Mouse (Mus musculus) brain, adult 2 months (tissue): ENCODE measurements at regions not wholly inside any gene's neighbourhood (a gene's known extent, or its start where the extent isn't known, plus 50 kb on each side); places are given as distances from the start of the nearest gene placed in this dataset.
A peak's percentile ranks its signal among the peaks of the same experiment; 100 is the strongest.
"Not testable (repeated sequence)": the region's sequence is repeated elsewhere in the genome, so short reads cannot be mapped to it uniquely, and the experiment has no call there.

Experiments
- DNase-seq: peaks from one replicate; pipeline ENCODE4 v3.0.0; 2011; ENCODE audit warnings: low read depth, low spot score

DNA sequence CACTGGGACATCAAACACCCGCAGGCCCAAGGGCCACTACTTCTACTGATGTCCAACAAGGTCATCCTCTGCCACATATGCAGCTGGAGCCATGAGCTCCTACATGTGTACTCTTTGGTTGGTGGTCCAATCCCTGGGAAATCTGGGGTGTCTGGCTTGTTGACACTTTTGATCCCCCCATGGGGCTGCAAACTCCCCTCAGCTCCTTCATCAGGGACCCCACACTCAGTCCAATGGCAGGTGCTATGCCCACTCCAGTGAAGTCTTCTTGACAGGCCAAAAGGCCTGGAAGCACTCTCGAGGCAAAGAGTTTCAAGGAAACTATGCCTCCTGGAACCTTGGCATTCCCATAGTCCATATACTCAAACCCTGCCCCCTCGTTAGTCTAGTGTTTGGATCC, 570.8 kb upstream of the Smc2 start:
- no peak for DNase-seq

DNA sequence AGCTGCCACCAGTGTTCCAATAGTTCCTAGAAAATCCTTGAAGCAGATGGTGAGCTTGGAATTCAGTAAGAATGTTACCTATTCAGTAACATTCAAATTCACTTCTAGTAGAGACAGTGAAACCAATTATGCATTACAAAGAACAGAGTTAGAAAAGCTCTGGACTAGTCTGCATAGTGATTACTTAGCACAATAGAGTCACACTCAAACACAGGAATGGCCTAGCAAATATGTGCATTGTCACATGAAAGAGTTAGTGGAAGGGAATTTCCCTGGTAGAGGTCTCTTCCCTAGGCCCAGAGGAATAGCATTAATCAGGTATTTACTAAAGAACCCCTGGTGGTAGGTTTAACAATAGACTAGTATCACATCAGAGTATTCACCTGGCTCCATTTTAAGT, 570.3 kb upstream of the Smc2 start:
- not testable (repeated sequence) for DNase-seq

DNA sequence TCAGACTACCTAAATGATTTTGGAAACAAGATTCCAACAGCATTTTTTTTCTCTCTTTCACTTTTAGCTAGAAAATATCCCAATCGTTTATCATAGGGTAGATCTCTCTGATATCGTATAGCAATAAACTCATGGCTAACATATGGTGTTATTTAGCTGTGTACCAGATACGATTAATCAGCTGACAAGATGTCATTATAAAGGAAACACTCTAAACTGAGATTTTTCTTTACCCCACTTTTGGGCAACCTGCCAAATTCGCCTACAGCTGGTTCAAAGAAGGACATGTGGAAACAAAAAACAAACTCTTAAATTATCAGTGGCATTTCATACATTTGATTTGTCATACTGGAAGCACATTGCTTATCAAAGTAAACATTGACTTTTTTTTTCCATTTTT, 553.6 kb upstream of the Smc2 start:
- peak; percentile 40 for DNase-seq

DNA sequence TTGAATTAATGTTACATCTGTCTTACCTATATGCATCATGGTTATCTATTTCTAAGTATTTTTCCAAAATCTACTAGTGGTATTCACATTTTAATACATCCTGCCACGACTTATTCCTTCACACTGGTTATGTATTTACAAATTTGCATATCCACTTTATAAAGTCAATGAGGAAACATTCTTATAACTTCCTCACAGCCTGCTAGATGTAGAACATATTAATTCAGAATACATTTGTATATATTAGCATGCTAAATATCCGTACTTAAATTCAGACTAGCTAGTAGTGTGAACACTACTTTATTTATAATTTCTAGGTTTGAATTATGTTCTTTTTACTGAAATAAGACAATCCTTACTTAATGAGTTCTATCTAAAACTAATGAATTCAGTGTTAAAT, 549.8 kb upstream of the Smc2 start:
- DNase-seq: no peak

DNA sequence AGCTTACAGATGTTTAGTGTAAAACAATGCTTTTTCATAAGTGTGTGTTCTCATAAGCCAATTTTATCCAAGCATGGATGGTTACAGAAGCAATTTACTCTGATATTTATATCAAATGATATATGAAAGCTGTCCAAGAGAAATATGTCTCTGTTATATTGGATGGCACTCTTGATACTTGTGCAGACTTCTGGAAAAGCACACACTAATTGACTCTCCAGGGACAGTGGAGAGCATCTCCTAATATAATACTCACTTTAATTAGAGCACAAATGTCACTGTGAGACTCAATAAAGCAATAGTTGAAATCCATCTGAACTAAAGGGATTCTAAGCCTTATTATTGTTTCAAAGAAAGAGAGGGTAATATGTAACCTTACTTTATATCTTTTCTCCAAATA, 510.8 kb upstream of the Smc2 start:
- no peak for DNase-seq

DNA sequence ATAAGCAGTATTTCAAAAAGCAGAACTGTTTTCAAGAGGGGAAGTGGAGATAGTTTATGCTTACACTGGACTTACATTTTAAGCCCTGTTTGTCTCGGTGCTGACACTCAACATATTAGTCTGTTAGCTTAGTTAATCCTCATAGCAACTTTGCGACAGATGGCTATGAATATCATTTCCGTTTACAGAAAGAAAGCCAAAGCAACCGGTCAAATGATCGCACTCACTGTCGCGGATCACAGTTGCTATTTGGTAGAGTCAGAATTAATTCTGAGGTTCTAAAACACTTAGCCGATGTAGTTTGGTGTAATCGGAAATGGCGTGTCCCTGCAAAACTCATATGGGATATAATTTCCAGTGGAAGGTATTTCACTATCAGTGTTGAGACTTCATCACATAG, 469.3 kb upstream of the Smc2 start:
- DNase-seq: peak; percentile 31

DNA sequence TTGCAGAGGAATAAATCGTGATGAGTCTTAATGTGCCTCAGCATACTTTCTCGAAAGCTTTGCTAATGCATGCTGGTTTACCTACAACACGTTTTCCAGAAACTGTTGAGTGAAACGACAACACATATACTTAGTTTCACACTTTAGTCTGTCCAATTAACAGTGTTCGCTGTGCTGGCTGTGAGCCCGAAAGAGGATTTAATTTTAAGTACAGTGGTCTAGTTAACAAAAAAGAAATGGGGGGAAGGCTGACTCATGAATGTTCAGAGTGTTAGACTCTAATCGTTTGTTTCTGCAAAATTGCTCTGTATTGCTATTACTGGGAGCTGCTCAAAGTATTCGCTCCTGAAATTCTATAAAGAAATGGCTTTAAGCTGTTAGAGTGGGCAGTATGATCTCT, 460.1 kb upstream of the Smc2 start:
- peak; percentile 74 for DNase-seq

DNA sequence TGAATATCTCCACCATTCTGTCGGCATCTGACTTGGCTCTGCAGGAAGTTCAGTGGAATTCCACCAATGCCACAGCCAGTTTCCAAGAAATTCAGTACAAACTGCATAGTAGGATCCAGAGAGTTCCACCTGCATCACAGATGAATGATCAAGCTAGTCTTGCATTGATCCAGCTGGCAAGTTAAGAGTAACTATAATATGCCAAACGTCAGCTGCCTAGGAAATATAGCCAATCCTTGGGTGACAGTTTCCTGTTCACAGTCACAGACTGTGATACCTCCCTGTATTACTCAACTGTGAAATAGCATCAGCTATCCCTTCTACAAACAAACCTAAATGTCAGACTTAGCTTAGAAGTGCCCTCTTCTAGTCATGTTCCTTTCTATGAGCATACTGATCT, 446.6 kb upstream of the Smc2 start:
- peak; percentile 19 for DNase-seq

DNA sequence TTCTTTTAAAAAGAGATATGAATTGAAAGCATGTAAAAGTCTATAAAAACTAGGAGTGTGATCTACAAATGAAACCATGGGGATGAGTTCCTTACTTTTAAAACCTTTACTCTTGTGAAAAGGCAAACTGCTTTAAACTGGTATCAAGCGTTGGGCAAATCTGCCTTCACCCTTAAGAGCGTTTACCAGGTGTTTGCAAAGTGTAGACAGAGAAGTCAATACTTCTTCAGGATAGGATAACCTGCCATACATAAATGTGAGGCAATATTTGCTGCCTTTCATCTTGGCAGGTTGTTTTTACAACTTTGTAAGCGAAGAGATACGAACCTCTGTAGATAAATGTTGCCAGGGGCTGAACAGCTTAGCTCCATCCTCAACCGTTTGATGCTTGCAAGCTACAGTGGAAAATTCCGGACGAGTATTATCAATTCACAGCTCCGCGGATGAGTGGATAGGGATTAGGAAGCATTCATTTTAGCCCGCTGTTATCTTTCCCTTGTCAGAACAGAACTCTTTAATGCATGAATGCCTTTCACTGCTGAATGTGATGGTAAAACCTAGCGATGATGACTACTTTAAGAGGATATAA, 402.2 kb upstream of the Smc2 start:
- peak; percentile 3 for DNase-seq

DNA sequence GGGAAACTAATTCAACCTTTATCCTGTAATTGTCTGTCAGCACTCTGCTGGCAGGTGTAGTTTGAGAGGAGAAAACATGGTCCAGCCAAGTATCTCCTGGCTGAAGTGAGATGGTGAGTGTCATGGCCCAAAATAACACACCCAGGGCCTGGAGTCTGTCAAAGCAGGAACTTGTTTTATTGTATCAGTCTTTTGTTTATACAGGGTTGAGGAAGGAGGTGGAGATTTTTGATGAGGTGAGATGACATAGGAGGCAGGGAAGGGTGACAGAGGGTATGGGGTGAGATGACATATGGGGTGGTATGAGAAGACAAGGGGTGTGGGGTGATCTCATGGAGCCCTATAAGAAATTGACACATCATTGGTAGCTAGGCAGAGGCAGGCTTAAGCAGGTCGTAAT, 395.6 kb upstream of the Smc2 start:
- no peak for DNase-seq

DNA sequence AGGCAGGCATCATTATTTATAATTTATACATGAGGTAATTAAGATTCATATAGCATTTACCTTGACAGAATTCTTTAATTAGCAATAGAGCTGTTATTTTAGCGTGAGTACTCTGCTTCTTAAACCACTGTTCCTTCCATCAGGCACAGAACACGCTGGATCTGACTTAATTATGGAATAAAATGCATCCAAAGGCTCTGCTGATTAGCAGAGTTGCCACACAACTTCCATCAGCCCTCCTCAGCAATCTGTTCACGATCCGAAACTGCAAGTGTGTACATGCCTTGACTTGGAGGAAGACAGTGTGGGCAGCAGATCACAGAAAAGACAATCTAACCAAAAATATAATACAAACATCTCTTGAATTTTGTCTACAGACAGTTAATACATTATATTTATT, 388.1 kb upstream of the Smc2 start:
- peak; percentile 38 for DNase-seq

DNA sequence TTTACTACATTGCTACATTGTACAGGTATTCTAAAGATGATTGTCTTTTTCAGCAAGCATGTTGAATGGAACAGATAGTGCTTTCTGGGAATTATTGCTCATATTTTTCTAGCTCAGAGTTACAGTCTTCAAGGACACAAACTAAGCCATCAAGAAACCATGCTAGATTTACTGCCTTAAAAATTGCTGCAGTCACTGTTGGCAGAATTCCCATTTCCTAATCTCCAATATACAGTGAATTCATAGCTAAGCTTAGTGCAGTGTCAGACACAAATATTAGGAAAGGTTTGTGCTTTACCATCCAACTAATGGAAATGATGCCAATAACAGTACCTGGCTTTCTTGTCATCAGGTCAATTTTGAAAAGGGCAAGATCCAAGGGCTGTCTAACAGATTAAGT, 383.0 kb upstream of the Smc2 start:
- DNase-seq: peak; percentile 22

DNA sequence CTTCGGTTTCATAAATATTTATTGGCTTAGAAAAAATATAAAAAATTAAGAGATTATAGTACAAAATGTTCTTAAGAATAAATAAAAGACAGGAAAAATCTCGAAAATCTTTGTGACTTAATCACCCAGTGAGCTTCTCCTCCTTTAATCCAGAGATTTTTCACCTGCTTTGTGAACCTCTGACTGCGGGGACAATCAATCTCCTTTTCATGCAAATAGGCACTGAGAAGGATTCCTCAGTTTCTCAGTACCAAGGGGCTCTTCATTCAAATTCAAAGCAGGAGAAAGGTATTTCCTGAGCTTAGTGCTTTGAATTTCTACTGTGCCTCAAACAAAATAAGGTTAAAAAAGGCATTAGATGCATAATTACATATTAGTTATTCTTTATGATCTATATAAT, 379.0 kb upstream of the Smc2 start:
- no peak for DNase-seq

DNA sequence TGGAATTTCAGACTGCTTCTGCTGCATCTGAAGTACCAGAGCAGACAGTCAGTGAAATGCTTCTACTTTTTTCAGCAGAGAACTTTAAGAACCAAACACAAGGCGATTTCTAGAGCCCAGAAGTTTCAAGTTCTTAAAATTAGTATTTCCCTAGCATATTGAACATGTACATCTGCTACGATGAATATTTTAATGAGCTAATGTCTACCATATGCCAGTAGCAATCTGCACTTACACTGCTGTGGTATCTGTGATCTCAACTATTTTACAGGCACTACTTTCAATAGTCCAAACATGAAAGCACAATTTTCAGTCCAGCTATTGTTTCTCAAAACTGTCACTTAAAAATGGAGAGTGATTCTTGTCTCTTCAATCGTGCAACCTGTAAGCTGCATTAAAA, 339.9 kb upstream of the Smc2 start:
- DNase-seq: peak; percentile 24

DNA sequence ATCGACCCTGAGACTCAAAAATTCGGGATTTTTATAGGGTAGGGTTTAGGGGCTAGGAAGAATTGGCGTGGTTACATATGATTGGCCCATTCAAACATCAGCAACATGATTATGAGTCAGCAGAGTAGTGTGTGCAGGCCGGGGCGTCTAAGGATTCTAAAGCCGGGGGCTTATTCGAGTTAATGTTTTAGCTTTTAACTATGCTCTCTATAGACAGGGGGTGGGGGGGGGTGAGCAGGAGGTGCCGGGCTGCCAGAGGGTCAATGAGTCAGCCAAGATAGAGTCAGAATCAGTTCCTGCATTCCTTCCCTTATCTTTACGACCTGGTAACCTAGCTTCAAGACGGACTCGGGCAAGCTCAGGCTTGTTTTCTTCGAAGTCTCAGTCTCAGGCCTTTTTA, 333.2 kb upstream of the Smc2 start:
- no peak for DNase-seq

DNA sequence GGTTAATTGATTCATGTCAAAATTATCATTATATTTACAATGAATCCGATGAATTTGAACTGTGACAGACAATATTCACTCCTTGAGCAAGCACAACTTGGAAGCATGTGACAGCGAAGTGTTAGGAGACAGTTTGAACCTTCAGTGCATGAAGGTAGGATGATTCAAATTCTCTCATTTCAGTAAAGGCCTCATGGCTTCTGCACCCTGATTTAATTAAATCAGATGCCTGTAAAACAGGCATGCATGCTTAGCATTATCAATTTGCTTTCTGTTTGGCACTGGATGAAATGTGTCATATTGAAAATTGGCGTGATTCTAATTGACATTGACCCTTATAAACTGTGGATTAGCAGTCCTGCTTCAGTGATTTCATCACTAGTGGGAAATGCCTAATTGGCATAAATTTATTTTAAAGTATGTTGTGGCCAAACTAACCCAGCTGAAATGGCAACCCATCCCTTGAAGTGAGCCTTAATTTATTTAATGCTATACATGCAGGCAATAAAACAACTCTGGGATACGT, 321.2 kb upstream of the Smc2 start:
- DNase-seq: no peak

DNA sequence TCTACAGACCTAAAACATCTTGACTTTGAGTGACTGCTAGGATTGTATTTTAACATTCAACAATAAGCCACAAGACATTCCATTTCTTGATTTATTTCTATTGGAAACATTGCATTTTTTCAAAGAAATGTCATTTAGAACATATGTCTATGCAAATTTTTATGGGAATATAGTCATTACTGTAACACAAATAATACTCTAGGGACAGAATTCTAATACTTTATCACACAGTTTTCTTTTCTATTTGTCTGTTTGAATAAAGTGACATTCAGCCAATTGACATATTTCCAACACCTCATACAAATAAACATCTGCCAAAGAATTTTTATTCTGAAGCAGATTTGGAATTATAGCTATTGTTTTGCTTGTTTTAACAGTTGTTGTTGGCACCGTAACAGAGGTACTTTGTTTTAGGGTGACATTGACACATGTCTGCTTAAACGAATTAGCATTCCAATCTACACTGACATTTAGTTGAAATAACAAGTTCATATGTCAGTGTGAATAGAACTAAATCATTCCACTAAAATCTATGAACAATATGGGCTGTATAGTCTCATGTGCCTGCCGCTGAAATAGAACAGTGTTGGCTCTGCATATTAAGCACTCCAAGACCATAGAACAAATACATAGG, 320.5 kb upstream of the Smc2 start:
- DNase-seq: no peak

DNA sequence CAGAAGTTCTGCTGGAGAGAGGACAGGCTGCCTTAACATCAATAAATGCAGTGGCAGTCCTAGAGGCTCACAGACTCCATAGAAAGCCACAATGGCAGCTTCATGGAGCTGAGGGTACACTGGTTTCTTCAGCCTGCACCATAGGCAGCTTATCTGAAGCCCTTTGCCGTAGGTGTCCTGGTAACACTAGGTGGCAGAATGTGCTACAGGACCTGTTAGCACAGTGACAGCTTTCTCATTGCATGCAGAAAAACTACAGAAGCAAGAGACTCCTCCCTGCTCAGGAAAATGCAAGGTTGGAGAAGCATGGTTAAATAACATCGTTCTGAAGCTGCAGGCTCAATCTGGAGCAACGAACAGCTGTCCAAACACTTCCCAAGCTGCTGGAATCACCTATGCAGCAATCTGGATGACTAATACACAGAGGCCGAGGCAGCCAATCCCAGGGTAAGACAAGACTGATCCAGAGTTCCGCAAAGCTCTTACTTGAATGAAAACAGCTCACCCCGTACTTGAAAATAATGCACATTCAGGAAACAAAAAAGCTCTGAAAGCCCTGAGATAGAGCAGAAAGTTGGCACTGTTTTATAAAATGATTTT, 286.4 kb upstream of the Smc2 start:
- DNase-seq: peak; percentile 71

DNA sequence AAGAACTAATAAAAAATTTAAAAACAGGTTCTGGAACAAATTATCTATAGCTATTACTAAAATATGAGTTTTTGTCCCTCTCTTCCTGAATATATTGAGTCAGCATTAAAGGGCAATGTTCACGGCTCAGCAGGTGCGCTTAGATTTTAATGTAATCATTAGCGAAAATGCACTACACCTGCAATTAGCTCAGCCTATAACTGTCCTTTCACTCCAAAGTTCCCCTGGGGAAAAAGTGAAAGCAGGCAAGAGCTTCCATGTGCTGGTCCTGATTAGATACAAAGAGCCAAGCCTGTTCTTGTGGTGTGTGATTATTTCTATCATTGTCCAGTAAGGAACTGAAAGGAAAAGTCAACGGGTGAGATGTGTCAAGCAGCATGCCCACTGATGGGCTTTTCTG, 262.8 kb upstream of the Smc2 start:
- no peak for DNase-seq

DNA sequence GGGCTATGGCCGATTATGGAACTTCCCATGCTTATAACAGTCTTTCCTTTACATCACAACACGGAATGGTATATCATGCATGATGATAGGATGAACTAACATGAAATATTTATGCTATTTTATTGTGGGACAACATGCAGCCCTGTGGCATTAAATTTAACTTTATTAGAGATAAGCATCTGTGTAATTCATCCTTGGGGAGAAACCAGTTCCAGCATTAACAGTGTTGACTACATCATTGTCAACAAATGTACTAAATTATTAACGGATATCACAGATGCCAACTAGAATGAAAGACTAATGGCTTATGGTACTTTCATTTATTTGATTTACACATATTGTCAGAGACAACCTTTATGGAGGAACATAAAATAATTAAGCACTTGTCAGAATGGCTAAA, 241.3 kb upstream of the Smc2 start:
- no peak for DNase-seq

DNA sequence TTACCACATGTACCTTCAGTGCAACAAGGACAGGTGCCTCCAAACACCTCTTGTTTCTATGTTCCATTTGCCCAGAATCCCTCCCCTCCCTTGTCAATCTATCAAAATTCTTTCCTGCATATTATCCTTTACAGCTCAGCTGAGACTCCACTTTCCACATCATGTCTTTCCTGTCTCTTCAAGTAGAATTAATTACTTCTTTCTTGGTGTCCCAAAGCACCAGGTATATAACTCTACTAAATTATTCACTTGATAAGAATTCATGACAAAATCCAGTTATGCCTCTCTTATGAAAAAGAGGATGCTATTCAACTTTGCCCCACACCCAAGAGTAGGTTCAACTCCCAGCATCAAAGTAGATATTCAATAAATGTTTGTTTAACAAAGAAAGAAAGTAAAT, 228.4 kb upstream of the Smc2 start:
- DNase-seq: no peak

DNA sequence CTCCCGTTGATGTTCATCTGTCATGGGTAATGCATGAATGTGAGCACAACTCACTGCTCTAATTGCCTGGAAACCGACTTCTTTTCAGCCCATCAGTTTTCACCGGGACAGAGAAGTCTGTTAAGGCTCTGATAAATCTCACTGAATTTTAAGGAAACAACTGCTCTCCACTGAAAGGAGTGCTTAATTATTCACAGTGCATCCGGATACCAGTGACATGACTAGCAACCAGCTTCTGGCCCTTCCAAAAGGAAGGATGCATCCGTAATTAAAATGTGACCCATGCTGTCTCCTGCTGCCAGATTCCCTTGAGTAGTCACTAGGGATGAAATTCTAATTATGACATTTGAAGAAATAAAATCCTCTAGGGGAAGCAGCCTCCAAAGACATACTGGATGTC, 228.0 kb upstream of the Smc2 start:
- peak; percentile 40 for DNase-seq

DNA sequence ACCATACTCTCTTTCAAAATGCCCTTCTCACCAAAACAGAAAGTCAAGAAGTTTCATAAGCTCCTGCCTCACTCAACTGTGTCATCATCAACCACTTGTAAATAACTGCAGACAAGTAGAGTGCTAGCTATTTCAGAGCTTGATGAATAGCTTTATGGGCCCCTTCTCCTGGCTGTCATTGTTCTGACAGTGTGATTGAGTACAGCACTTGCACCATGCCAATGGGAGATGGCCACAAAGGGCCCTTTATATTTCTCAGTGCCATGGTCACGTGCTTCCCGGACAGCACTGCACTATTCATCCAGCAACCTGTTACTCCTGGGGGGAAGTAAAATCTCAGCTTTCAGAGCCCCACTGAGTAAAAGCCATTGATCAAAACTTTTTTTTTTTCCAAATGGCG, 225.7 kb upstream of the Smc2 start:
- DNase-seq: peak; percentile 4
